Mouse (Mus musculus): ENCODE data around the gene Gm14326.
"Not testable (repeated sequence)": the region's sequence is repeated elsewhere in the genome, so short reads cannot be mapped to it uniquely, and the experiment has no call there.

Gene Gm14326

DNA sequence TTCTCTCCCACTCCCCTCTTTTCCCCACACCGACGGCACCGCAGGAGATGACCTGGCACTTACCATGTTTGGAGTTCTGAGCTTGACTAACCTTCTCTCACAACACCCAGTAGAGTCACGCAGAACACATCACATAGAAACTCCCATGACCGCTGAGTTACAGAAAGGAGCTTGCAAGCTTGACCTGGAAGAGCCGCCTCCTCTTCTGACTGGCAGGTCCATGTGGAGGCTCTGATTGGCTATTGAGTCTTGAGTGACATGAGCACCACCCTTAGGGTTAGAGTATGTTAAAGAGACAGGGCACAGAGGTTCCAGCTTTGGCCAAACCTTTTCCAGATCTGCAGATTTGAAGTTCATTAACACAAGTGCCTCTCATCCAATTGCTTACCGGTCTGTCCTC is at the start of gene Gm14326:
Gene Gm14326 (minus strand): TSS at position 153 of the 400 bp plus-strand sequence.
- peak; percentile 10 for DNase-seq (ENCODE audit: low read depth, low spot score)

DNA sequence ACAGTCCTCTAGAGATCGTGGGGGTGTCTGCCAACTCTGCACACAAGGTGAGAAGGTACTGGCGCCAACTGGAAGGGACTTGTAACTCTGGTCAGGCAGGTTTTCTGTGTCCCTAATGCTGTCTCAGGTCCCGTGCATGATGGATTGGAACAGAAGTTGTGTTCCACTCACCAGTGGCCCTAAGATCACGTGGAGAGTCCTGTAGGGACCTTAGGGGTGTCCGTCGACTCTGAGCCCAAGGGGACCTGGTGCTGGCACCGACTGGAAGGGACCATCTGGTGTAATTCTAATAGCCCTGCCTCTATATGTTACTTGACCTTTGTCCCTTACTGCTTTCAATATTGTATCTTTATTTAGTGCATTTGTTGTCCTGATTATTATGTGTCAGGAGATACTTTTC is 17.7 kb upstream of the Gm14326 start:
- DNase-seq (ENCODE audit: low read depth, low spot score): not testable (repeated sequence)

DNA sequence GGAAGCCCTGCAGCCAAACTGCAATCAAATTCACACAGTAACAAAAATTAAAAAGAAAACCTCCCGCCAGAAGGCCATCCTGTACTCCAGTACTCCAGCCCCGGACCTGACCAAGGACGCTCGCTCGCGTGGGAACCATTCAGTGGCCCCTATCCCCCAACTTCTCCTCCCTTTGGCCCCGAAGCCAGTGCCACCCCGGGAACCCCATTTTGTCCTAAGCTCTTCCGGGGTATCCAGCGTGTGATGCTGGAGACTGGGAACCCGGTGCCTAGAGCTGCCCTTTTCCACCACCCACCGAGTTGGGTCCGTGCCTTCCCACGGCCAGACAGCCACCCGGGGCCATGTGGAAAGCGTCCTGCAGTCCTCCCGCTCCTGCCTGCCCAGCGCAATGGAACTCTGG is 363 bp downstream of the Gm14326 start:
- not testable (repeated sequence) for DNase-seq (ENCODE audit: low read depth, low spot score)

DNA sequence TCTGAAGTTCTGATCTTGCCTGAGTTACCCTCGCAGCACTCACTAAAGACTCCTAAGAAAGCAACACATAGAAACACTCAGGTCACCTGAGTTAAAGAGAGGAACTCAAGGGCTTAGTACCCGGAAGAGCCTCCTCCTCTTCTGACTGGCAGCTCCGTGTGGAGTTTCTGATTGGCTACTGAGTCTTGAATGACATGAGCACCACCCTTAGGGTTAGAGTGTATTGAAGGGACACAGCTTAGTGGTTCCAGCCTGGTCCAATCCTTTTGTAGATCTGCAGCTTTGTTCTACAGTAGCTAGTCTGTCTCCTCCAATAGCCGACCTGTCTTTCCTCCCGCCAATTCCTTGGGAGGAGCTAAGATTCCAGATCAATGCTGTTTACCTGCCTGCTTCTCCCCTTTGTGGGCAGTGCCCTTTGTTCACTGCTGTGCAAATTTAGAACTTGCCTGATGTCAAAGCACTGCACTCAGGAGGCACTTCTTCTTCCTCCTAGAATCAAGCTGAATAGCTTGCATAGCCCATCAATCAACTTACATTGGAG is 31.5 kb downstream of the Gm14326 start, which contains the start of gene Zfp972:
Gene Zfp972 (minus strand): TSS at position 51 of the 541 bp plus-strand sequence.
- not testable (repeated sequence) for DNase-seq (ENCODE audit: low read depth, low spot score)

DNA sequence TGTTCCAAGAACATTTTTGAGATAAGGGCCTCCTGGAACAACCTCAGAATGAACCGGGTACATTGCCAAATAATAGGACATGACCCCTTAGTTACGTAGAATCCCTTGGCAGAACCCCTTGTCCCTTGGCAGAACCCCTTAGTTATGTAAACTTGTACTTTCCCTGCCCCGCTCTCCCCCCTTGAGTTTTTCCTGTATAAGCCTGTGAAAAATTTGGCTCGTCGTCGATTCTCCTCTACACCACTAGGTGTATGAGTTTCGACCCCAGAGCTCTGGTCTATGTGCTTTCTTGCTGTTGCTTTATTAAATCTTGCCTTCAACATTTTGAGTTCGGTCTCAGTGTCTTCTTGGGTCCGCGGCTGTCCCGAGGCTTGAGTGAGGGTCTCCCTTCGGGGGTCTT is 53.8 kb downstream of the Gm14326 start:
- not testable (repeated sequence) for DNase-seq (ENCODE audit: low read depth, low spot score)

DNA sequence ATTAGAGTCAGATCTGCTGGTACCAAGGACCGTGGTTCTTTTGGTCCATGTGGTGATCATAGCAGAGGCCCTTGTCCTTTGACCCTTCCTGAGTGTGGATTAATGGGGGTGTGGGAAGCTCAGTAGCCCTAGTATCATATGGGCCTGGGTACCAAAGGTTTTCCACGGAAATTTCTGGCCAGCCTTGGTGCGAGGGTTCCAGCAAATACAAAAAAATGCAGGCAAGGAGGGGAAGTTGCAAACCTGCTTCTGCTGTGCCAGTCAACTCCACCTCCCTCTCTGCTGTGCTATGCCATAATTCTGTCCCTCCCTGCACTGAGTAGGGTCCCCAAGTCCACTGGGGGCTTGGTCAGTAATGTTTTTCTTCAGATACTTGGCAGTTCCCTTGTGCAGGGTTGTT is 58.9 kb downstream of the Gm14326 start:
- not testable (repeated sequence) for DNase-seq (ENCODE audit: low read depth, low spot score)

DNA sequence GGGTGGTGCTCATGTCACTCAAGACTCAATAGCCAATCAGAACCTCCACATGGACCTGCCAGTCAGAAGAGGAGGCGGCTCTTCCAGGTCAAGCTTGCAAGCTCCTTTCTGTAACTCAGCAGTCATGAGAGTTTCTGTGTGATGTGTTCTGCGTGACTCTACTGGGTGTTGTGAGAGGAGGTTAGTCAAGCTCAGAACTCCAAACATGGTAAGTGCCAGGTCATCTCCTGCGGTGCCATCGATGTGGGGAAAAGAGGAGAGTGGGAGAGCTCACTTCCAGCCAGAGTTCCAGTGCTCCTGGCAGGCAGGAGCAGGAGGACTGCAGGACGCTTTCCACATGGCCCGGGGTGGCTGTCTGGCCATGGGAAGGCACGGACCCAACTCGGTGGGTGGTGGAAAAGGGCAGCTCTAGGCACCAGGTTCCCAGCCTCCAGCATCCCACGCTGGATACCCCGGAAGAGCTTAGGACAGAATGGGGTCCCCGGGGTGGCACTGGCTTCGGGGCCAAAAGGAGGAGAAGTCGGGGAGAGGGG is 60.0 kb downstream of the Gm14326 start, which contains the start of gene Gm14327:
Gene Gm14327 (plus strand): TSS at position 51 of the 533 bp plus-strand sequence.
- not testable (repeated sequence) for DNase-seq (ENCODE audit: low read depth, low spot score)

DNA sequence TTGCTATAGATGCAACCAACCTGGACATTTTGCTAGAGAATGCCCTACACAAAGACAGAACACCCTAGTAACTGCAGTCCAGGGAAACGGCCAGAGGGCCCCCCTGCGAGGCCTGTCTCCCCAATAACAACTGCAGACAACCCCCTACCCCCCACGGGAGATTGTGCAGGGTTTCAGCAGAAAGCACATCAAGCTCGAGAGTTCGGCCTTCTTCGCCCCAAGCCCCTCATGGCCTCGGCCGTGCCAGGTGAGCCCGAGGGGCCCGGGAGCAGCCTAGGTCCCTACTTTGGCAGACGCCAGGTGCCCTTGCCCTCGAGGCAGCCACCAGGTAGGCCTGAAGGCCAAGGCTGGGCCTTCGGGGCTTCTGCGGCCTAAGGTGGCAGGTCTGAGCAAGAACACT is 69.4 kb downstream of the Gm14326 start:
- DNase-seq (ENCODE audit: low read depth, low spot score): not testable (repeated sequence)

Measured in forelimb bud, embryonic 11.5 days (tissue).